Mouse (Mus musculus): ENCODE measurements around the gene Syt5.

Gene Syt5

GRCm38 (mm10) chr7:4522292-4522691 lies 25.0 kb downstream of the Syt5 start:
- no peak for DNase-seq (ENCODE audit: low read depth)

DNA sequence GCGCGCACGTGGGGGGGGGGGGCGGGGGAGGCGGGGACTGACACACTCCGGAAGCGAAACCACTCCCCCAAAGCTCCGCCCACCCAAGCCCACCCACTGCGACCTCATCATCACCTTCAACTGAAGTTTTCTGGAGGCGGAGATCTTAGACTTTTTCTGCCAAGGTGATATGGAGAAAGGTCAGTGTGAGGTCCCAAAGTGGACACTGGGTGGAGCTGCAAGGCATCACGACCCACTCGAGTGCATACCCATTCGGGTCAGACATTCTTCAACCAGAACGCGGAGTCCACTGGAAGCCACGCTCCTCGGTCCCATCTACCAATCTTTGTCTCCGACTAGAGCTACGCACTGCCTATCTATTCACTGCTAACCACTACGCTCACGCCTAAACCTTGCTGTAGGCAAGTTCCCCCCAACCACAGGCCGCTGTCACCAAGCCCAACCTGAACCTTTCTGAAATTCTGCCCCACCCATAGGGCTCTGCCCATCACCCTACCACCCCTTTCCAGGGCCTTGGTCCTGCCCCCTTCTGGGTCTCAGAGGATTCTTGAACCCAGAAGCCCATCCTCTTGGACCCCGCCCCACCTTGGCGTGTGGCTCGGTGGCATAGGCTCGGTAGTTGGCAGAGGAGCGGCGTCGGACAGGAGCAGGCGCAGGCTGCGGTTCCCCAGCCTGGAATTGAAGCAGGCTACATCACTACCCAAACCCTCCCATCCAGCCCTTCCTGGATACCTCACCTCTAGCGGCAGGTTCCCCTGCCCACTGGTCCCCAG lies 25.9 kb downstream of the Syt5 start:
- no peak for DNase-seq (ENCODE audit: low read depth)

DNA sequence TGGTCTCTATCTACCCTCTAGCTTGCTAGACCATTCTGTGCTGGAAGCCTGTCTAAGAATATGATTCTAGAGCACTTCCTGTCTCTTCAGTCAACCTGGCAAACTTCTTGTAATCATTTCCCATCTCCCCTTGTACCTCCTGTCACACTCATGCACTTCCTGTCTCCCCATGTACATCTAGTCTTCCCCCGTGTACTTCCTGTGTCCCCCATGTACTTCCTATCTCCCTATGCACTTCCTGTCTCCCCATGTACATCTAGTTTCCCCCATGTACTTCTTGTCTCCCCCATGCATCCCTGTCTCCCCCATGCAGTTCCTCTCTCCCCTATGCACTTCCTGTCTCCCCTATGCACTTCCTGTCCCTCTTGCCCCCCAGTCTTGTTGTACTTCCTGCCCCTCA lies 28.9 kb downstream of the Syt5 start:
- no peak for DNase-seq (ENCODE audit: low read depth)

DNA sequence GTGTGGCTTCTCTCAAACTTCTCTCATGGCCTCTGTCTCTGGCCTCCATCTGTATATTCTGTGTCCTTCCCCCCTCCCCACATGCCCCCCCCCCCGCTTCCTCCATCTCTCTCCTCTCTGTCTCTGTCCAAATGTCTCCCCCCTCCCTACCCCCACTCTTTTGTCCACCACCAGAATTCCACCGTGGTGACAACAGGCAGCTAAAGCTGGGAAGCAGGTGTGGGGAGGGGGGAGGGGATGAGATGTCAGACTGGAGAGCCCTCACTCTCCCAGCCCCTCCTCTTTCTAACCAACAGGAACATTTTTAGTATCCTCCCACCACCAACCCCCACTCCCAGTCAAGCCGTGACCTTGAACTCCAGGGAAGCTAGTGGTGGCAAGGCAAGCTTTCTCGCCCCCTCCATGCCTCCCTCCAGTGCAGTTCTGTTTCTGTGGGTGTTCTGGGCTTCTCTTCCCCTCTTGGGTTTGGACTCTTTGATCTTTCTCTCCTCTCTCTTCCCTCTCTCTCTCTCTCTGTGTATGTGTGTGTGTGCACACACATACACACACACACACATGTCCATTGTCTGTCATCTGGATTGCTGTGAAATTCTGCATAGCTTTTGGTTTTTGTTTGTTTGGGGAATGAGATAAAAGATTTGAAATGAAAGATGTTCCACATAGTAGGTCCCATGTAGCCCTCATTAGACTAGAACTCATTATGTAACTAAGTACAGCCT lies 30.9 kb downstream of the Syt5 start, which contains the start of gene Tnnt1:
TSS of gene Tnnt1 (minus strand) at position 51 of the 719 bp plus-strand sequence.
- DNase-seq (ENCODE audit: low read depth), result no peak

GRCm38 (mm10) chr7:4515853-4516252 lies 31.5 kb downstream of the Syt5 start:
- no peak for DNase-seq (ENCODE audit: low read depth)

DNA sequence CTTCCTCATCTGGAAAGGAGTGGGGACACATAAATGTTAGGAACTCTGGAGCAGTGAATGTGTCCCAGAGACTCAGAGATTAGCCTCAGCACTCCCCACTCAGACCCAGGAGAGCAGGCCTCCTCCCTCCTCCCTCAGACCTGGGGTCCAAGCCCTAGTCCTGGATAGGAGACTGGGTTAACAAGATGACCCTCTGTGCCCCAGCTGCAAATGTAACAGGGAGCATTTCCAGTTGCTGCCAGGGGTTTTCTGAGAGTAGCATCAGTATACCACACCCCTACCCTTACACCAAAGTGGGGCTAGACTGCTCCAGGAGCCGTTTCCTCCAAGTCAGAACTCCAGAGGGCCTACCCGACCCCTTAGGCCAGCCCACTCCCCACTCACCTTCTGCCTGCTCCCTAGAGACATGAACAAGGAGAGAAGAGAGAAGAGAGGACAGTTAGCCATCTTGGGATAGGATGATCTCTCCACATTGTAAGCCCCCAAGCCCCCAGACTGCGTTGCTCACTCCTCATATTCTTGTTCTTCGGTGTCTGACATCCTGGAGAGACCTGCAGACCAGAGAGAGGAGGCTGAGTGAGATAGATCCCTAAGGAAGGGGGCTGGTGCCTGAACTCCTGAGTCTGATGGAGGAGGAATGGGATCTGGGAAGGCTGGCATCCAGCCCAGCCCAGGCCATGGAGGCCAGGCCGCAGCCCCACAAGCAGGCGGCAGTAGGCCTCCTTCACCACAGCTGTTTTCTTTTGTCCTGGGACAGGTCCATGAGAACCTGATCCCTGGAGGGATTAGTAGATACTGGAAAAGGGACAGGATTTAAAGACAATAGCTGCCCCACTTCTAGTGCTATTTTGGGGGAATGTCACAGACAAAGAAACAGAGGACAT lies 33.3 kb downstream of the Syt5 start:
- DNase-seq (ENCODE audit: low read depth), result no peak

DNA sequence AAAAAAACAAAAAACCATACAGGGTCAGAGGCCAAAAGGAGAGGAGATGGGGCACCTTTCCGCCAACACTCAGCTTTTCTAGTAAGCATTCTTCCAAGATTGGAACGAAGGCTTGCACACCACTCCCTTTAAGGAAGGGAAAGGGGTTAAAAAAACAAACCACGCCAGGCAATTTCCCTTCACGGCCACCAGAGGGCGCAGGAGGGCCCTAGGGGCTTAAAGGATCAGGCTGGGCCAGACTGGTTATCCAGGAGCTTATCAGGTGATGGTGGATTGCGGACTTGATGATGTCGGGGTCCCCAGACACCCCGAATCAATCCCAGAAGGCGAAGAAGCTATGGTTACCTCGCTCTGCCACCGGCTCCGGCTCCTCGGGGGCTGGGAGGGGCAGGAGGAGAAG lies 34.1 kb downstream of the Syt5 start:
- no peak for DNase-seq (ENCODE audit: low read depth)

- DNase-seq (ENCODE audit: low read depth), result no peak
Observed at GRCm38 (mm10) chr7:4511489-4512224, 35.7 kb downstream of the Syt5 start.

DNA sequence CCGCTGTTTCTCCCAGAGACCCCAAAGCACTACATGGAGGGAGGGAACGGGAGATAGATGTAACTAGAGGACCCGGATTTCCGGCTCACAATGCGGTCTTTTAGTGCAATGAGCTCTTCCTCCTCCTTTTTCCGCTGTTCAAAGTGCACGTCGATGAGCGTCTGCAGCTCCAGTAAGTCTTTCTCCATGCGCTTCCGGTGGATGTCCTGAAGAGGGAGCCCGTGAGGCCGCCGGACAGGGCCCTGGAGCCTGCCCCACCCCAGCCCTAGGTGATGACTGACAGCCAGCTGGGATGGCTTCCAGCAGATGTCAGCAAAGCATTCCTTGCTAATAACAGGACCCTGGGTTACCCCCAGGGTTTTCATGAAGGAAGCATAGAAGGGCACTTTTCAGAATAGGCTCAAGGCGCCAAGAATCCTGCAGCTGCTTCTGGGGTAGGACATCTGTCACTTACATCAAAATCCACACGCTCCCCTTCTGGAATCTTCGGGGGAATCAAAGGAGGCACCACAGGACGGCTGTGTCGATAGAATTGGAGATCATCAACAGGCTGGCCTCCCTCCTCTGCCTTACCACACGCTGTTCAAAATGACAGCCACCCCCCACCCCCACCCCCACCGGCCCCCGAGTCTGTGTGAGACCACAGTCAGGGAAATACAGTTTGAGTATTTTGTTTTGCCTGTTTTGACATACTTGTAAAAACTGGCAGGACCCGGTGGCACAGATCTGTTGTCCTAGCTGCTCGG lies 37.3 kb downstream of the Syt5 start:
- DNase-seq (ENCODE audit: low read depth), result no peak

GRCm38 (mm10) chr7:4508739-4509116 lies 38.6 kb downstream of the Syt5 start:
- no peak for DNase-seq (ENCODE audit: low read depth)

- no peak for DNase-seq (ENCODE audit: low read depth)
Observed at GRCm38 (mm10) chr7:4508062-4508738, 39.1 kb downstream of the Syt5 start.

DNA sequence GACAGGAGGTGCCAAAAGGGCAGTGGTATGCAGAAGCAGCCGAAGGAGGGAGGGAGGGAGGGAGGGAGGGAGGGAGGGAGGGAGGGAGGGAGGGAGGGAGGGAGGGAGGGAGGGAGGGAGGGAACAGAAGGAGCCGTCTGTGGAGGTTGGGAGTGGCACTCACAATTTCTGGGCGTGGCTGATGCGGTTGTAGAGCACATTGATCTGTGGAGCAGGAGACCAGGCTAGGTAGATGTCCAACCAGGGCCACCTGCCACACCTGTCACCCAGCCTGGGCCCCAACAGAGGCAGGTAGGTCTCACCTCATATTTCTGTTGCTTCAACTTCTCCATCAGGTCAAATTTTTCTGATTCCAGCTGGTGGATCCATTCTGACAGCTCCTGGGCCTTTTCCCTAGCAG lies 40.1 kb downstream of the Syt5 start:
- no peak for DNase-seq (ENCODE audit: low read depth)

DNA sequence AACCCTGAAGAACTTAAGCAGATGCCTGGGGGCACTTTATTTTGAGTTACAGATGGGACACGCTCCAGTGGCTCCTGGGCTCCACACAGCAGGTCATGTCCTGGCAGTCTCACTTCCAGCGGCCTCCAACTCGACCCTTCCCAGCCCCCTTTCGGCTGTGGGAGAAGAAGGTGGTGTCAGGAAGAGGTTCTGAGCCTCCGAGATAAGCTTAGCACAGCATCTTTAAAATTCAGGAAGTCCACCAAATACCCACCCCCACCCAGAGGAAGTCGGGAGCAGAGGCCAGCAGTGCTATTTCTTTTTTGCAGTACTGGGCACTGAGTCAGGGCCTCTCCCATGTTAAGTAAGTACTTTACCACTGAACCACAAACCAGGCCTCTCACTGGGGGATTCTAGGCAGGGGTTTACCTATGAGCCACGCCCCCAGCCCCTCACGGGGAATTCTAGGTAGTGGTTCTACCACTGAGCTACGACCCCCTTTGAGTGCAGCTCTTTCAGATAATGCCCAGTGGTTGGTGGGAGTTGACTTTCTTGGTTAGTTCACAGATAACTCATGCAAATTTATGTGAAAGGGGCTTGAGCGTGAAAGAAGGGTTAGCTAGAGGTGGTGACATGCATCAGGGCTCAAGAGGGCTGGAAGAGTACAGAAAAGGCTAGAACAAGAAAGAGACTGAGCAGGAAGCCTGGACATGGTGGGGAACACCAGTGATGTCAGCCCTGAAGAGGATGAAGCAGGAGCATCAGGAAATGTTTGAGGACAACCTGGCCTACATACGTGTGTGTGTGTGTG lies 42.5 kb downstream of the Syt5 start:
- no peak for DNase-seq (ENCODE audit: low read depth)

DNA sequence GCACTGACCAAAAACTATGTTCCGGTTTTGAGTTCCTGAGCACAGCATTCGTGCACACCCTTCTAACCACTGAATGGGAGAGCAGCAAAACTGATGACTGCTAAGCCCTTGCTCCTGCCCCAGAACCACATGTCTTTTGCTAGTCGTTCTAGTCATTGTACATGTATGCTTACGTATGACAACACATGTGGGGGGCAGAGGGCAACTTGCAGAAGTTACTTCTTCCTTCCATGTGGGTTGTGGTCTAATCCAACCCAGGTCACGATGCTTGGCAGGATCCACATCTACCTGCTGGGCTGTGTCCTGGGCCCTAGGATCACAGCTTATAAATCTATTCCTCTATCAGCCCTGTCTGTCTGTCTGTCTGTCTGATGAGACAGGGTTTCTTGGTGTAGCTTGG lies 43.5 kb downstream of the Syt5 start:
- DNase-seq (ENCODE audit: low read depth), result no peak

GRCm38 (mm10) chr7:4503100-4503499 lies 44.2 kb downstream of the Syt5 start:
- DNase-seq (ENCODE audit: low read depth), result no peak

GRCm38 (mm10) chr7:4502421-4503090 lies 44.8 kb downstream of the Syt5 start:
- no peak for DNase-seq (ENCODE audit: low read depth)

DNA sequence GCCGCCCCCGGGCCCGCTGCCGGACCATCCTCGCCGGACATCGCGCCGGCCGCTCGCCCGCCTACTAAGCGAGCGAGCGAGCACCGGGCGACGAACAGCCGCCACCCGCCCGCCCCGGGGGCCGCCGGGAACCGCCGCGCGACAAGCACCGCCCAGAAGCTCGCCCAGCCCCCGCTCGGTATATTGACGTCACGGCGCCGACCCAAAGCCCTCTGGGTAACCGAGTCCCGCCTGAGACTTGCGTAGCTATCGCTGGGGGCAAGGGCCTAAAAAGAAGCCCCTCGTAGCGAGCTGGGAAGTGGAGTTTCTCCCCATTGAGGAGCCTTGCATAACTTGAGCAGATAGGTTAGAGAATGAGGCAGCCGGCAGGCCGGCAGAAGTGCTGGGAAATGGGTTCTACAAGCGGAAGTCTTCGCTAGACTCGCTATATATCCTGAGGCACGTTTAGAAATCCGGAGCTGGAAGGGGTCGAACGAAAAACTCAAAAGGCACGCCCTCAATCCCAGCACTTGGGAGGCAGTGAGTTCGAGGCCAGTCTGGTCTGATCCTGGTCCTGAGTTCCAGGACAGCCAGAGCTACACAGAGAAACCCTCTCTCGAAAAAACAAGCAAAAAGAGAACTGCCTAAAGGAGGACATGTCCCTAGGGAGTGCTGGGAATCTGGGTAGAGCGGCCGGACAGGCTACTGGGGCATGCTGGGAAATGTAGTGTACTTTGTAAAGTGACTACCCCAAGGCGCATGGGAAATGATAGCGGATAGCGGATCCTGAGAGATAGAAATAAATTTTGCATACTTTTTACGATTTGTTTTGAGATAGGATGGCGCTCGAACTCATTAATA lies 45.6 kb downstream of the Syt5 start, which contains the start of gene Ppp1r12c:
TSS of gene Ppp1r12c (minus strand) at position 123 of the 840 bp plus-strand sequence.
- DNase-seq (ENCODE audit: low read depth), result peak; percentile 77

GRCm38 (mm10) chr7:4500892-4501471 lies 46.4 kb downstream of the Syt5 start:
- DNase-seq (ENCODE audit: low read depth), result no peak
